Mouse (Mus musculus) heart, postnatal 4 days (tissue): ENCODE data around the gene Jmjd4. TPM values are rescaled to one million over a fixed set of nuclear protein-coding genes. Genes with fewer than 3 reads are reported as not detected.

Experiments
- DNase-seq: peaks from one replicate; pipeline ENCODE4 v3.0.0; 2021
- total RNA-seq, 2 experiments: library from RNA; stranded (reverse); gene quantifications; 2 replicates each; pipeline ENCODE4 v1.2.3; 2021

Jmjd4 gene
- total RNA-seq: 10 to 100 TPM; 14.8 to 16.3 TPM

GRCm38 (mm10) chr11:59449741-59450229, at the start of gene Jmjd4:
Gene Jmjd4, plus strand, starts transcription at chr11:59450045.
- DNase-seq: peak; percentile 94

- DNase-seq: no peak
These were observed 49.0 kb upstream of the Jmjd4 start for GRCm38 (mm10) chr11:59400876-59401275.

GRCm38 (mm10) chr11:59405761-59406160, 44.1 kb upstream of the Jmjd4 start:
- DNase-seq: no peak

- no peak for DNase-seq
These were observed 39.0 kb upstream of the Jmjd4 start for GRCm38 (mm10) chr11:59410851-59411250.

- no peak for DNase-seq
These were observed 37.8 kb upstream of the Jmjd4 start for GRCm38 (mm10) chr11:59412058-59412457.

GRCm38 (mm10) chr11:59412999-59413863, 36.6 kb upstream of the Jmjd4 start:
- DNase-seq: no peak

GRCm38 (mm10) chr11:59418708-59419107, 31.1 kb upstream of the Jmjd4 start:
- DNase-seq: no peak

GRCm38 (mm10) chr11:59421436-59421835, 28.4 kb upstream of the Jmjd4 start:
- DNase-seq: no peak

GRCm38 (mm10) chr11:59421967-59422366, 27.9 kb upstream of the Jmjd4 start:
- peak; percentile 32 for DNase-seq

GRCm38 (mm10) chr11:59423010-59423588, 26.7 kb upstream of the Jmjd4 start:
- no peak for DNase-seq

GRCm38 (mm10) chr11:59425671-59426101, 24.2 kb upstream of the Jmjd4 start:
- DNase-seq: peak; percentile 55

- DNase-seq: peak; percentile 31
These were observed 21.7 kb upstream of the Jmjd4 start for GRCm38 (mm10) chr11:59428057-59428660.

- DNase-seq: no peak
These were observed 19.9 kb upstream of the Jmjd4 start for GRCm38 (mm10) chr11:59429959-59430358.

GRCm38 (mm10) chr11:59432261-59432660, 17.6 kb upstream of the Jmjd4 start:
- DNase-seq: no peak

- DNase-seq: no peak
These were observed 11.9 kb upstream of the Jmjd4 start for GRCm38 (mm10) chr11:59437954-59438353.

- no peak for DNase-seq
These were observed 6.7 kb upstream of the Jmjd4 start for GRCm38 (mm10) chr11:59443102-59443501.

GRCm38 (mm10) chr11:59450230-59450771, 456 bp downstream of the Jmjd4 start:
- no peak for DNase-seq

GRCm38 (mm10) chr11:59451086-59451485, 1.2 kb downstream of the Jmjd4 start, which contains the start of gene Snap47:
Gene Snap47, minus strand, starts transcription at chr11:59451186.
- DNase-seq: no peak

GRCm38 (mm10) chr11:59456346-59456745, 6.5 kb downstream of the Jmjd4 start:
- no peak for DNase-seq

GRCm38 (mm10) chr11:59456891-59457290, 7.0 kb downstream of the Jmjd4 start:
- DNase-seq: no peak

- DNase-seq: peak; percentile 63
These were observed 9.1 kb downstream of the Jmjd4 start for GRCm38 (mm10) chr11:59458973-59459372.

GRCm38 (mm10) chr11:59460459-59460858, 10.6 kb downstream of the Jmjd4 start:
- no peak for DNase-seq
